Mouse (Mus musculus) thymus, postnatal 25 days (tissue): ENCODE results near the gene Gm960.

ENCODE experiments used
- DNase-seq: peaks from one replicate; pipeline ENCODE4 v3.0.0; 2022

The Gm960 gene

GRCm38 (mm10) chr19:4711098-4711600 lies 12.7 kb upstream of the Gm960 start, which contains the start of gene Sptbn2:
TSS of gene Sptbn2 (plus strand) at chr19:4711167.
- no peak for DNase-seq

- DNase-seq = no peak
Observed at GRCm38 (mm10) chr19:4708765-4709164, 10.3 kb upstream of the Gm960 start.

- DNase-seq = no peak
Observed at GRCm38 (mm10) chr19:4701221-4701620, 2.8 kb upstream of the Gm960 start.

GRCm38 (mm10) chr19:4700656-4701055 lies 2.2 kb upstream of the Gm960 start:
- DNase-seq = no peak

- no peak for DNase-seq
Observed at GRCm38 (mm10) chr19:4699821-4700220, 1.4 kb upstream of the Gm960 start.

GRCm38 (mm10) chr19:4698856-4699255 lies 388 bp upstream of the Gm960 start:
- DNase-seq = no peak

GRCm38 (mm10) chr19:4697721-4698120 lies 747 bp downstream of the Gm960 start:
- DNase-seq = no peak

GRCm38 (mm10) chr19:4697121-4697520 lies 1.3 kb downstream of the Gm960 start:
- DNase-seq = no peak

- no peak for DNase-seq
Observed at GRCm38 (mm10) chr19:4694346-4694745, 4.1 kb downstream of the Gm960 start.

GRCm38 (mm10) chr19:4672401-4672800 lies 26.1 kb downstream of the Gm960 start:
- DNase-seq = no peak

GRCm38 (mm10) chr19:4670776-4671175 lies 27.7 kb downstream of the Gm960 start:
- DNase-seq = no peak

- no peak for DNase-seq
Observed at GRCm38 (mm10) chr19:4666815-4667214, 31.7 kb downstream of the Gm960 start.

GRCm38 (mm10) chr19:4658156-4658555 lies 40.3 kb downstream of the Gm960 start:
- DNase-seq = no peak

- no peak for DNase-seq
Observed at GRCm38 (mm10) chr19:4646917-4647492, 51.5 kb downstream of the Gm960 start.

GRCm38 (mm10) chr19:4644271-4644670 lies 54.2 kb downstream of the Gm960 start:
- no peak for DNase-seq

- DNase-seq = no peak
Observed at GRCm38 (mm10) chr19:4635986-4636385, 62.5 kb downstream of the Gm960 start.

GRCm38 (mm10) chr19:4628819-4629218 lies 69.6 kb downstream of the Gm960 start:
- peak; percentile 40 for DNase-seq

- no peak for DNase-seq
Observed at GRCm38 (mm10) chr19:4625829-4626535, 72.5 kb downstream of the Gm960 start.

- peak; percentile 91 for DNase-seq
Observed at GRCm38 (mm10) chr19:4625179-4625828, 73.2 kb downstream of the Gm960 start, which contains the start of gene Rce1. TSS of gene Rce1 (minus strand) at chr19:4625641.

GRCm38 (mm10) chr19:4624406-4625178 lies 73.9 kb downstream of the Gm960 start:
- no peak for DNase-seq

- no peak for DNase-seq
Observed at GRCm38 (mm10) chr19:4624006-4624405, 74.5 kb downstream of the Gm960 start.

- DNase-seq = no peak
Observed at GRCm38 (mm10) chr19:4623419-4623818, 75.0 kb downstream of the Gm960 start.

GRCm38 (mm10) chr19:4622780-4623179 lies 75.7 kb downstream of the Gm960 start:
- DNase-seq = no peak
